Mouse (Mus musculus) brain, embryonic 14.5 days (tissue): Measurements from ENCODE around the gene Comtd1.

ENCODE experiments used
- CTCF ChIP-seq: fragments of 200-500 bp; IDR thresholded peaks from 2 replicates; pipeline ENCODE4 v1.5.1; 2012; ENCODE audit warnings: inconsistent platforms, mild to moderate bottlenecking, moderate library complexity, borderline replicate concordance; ENCODE audit not compliant: insufficient read depth, insufficient read length; ENCODE audit errors: extremely low read depth
- POLR2A ChIP-seq: fragments of 200-500 bp; IDR thresholded peaks from 2 replicates; pipeline ENCODE4 v1.6.1; 2012; ENCODE audit warnings: mild to moderate bottlenecking, inconsistent platforms, borderline replicate concordance; ENCODE audit not compliant: poor library complexity, insufficient read depth, insufficient read length, severe bottlenecking; ENCODE audit errors: extremely low read depth

DNA sequence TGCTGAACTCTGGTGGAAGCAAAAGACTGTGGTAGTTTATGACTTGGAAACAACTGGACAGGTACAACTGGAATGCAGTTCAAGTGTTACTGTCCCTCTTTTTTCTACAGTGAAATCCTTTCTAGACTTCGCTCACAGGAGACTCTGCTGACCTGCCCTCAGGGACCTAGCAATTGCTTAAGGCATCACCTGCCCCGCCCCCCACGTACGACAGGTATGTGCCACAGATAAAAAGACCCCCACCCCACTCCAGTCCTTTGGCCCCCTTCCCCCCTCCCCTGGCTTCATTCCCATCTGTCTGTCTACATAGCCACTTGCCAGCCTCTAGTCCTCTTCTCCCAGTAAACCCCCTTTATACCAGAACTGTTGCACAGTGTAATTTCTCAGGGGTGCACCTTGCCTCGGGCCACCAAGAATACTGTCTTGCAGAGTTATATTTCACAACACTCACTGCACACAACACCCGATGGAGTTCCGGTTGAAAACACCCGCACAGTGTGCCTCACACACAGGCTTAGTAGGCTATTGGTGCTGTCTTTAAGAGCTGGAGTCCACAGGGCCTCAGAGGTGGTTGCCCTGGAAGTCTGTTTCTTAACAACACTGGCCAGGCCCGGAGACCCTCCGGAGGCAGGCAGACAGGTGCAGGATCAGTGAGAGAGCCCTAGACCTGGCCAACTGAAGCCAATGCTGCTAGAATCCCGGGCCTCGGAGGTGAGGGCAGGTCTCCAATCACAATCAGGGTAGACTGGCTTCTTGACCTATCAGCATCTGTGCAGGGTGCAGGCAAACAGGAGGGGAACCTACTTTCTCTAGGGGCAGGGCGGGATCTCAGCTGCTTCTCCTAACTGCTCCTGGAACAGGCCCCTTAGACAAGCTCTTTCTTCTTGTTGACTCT is 994 bp upstream of the Comtd1 start:
- TF ChIP-seq POLR2A (no peak), CTCF (no peak)
